Mouse (Mus musculus): ENCODE measurements around the gene 4930524B15Rik.

4930524B15Rik gene

GRCm38 (mm10) chr11:31983249-31983648 is 17.9 kb downstream of the 4930524B15Rik start:
- in situ Hi-C loops (cut with MboI) = no loop called here

GRCm38 (mm10) chr11:31984786-31985185 is 19.4 kb downstream of the 4930524B15Rik start:
- in situ Hi-C loops (cut with MboI) = no loop called here

GRCm38 (mm10) chr11:31992535-31992934 is 27.1 kb downstream of the 4930524B15Rik start:
- in situ Hi-C loops (cut with MboI) = no loop called here

GRCm38 (mm10) chr11:31999716-32000115 is 34.3 kb downstream of the 4930524B15Rik start:
- in situ Hi-C loops (cut with MboI) = loop anchor here (10.0 kb wide), 1 partner anchor 135 kb away; no protein-coding TSS in a partner anchor

GRCm38 (mm10) chr11:32000281-32000680 is 34.9 kb downstream of the 4930524B15Rik start, which contains the start of gene Nsg2:
Nsg2 (plus strand) TSS chr11:32000463.
- in situ Hi-C loops (cut with MboI) = loop anchor here (10.0 kb wide), 1 partner anchor 135 kb away; no protein-coding TSS in a partner anchor

GRCm38 (mm10) chr11:32001181-32001910 is 36.0 kb downstream of the 4930524B15Rik start:
- in situ Hi-C loops (cut with MboI) = loop anchor here (10.0 kb wide), 1 partner anchor 133 kb away; no protein-coding TSS in a partner anchor

- in situ Hi-C loops (cut with MboI) = loop anchor here (10.0 kb wide), 1 partner anchor 132 kb away; no protein-coding TSS in a partner anchor
Observed at GRCm38 (mm10) chr11:32002670-32003072, 37.3 kb downstream of the 4930524B15Rik start.

- in situ Hi-C loops (cut with MboI) = loop anchor here (10.0 kb wide), 1 partner anchor 127 kb away; no protein-coding TSS in a partner anchor
Observed at GRCm38 (mm10) chr11:32008049-32008448, 42.7 kb downstream of the 4930524B15Rik start.

- in situ Hi-C loops (cut with MboI) = loop anchor here (10.0 kb wide), 1 partner anchor 126 kb away; no protein-coding TSS in a partner anchor
Observed at GRCm38 (mm10) chr11:32008852-32009251, 43.5 kb downstream of the 4930524B15Rik start.

GRCm38 (mm10) chr11:32009961-32010662 is 44.7 kb downstream of the 4930524B15Rik start:
- in situ Hi-C loops (cut with MboI) = loop anchor here (10.0 kb wide), 1 partner anchor 125 kb away; no protein-coding TSS in a partner anchor

GRCm38 (mm10) chr11:32010663-32010970 is 45.2 kb downstream of the 4930524B15Rik start:
- in situ Hi-C loops (cut with MboI) = no loop called here

GRCm38 (mm10) chr11:32011867-32012603 is 46.6 kb downstream of the 4930524B15Rik start:
- in situ Hi-C loops (cut with MboI) = no loop called here

- in situ Hi-C loops (cut with MboI) = no loop called here
Observed at GRCm38 (mm10) chr11:32013014-32013427, 47.6 kb downstream of the 4930524B15Rik start.

- in situ Hi-C loops (cut with MboI) = no loop called here
Observed at GRCm38 (mm10) chr11:32013561-32013960, 48.2 kb downstream of the 4930524B15Rik start.

- in situ Hi-C loops (cut with MboI) = no loop called here
Observed at GRCm38 (mm10) chr11:32018201-32018600, 52.8 kb downstream of the 4930524B15Rik start.

- in situ Hi-C loops (cut with MboI) = no loop called here
Observed at GRCm38 (mm10) chr11:32020031-32020965, 54.9 kb downstream of the 4930524B15Rik start.

- in situ Hi-C loops (cut with MboI) = no loop called here
Observed at GRCm38 (mm10) chr11:32026634-32027033, 61.2 kb downstream of the 4930524B15Rik start.

GRCm38 (mm10) chr11:32027474-32028342 is 62.3 kb downstream of the 4930524B15Rik start:
- in situ Hi-C loops (cut with MboI) = no loop called here

GRCm38 (mm10) chr11:32028605-32029004 is 63.2 kb downstream of the 4930524B15Rik start:
- in situ Hi-C loops (cut with MboI) = no loop called here

Data from mature B cell (primary cell).